Mouse (Mus musculus) limb, embryonic 14.5 days (tissue): Measurements from ENCODE around the gene Lrg1. TPM values are rescaled to one million over a fixed set of nuclear protein-coding genes. Genes with fewer than 3 reads are reported as not detected.
A peak's percentile ranks its signal among the peaks of the same experiment; 100 is the strongest.

Experiments used
- ATAC-seq: fragments of 200-750 bp; cut with Nextera tagmentation; 2 replicates; pipeline ENCODE4 v1.8.0; 2017; ENCODE audit warnings: low read depth, moderate number of reproducible peaks, moderate TSS enrichment; ENCODE audit not compliant: low FRiP score
- DNase-seq: peaks from one replicate; pipeline ENCODE4 v3.0.0-alpha.2; 2015; ENCODE audit warnings: low spot score
- H3K27ac ChIP-seq: fragments of 300-500 bp; sonication (generic); replicated peaks from 2 replicates; pipeline ENCODE4 v1.5.1; 2014; ENCODE audit warnings: low read depth, mild to moderate bottlenecking, low read length, moderate library complexity, mixed read lengths
- H3K27me3 ChIP-seq: fragments of 300-500 bp; sonication (generic); 2 replicates; pipeline ENCODE4 v1.6.1; 2014; ENCODE audit warnings: low read length, mixed read lengths; ENCODE audit not compliant: control insufficient read depth, insufficient read depth
- H3K36me3 ChIP-seq: fragments of 300-500 bp; sonication (generic); 2 replicates; pipeline ENCODE4 v1.6.1; 2014; ENCODE audit warnings: mild to moderate bottlenecking, low read length, moderate library complexity, mixed read lengths; ENCODE audit not compliant: control insufficient read depth, insufficient read depth
- H3K4me1 ChIP-seq: fragments of 300-500 bp; sonication (generic); 2 replicates; pipeline ENCODE4 v1.6.1; 2014; ENCODE audit warnings: antibody characterized with exemption, low read length, mixed read lengths; ENCODE audit not compliant: control insufficient read depth, insufficient read depth
- H3K4me2 ChIP-seq: fragments of 300-500 bp; sonication (generic); replicated peaks from 2 replicates; pipeline ENCODE4 v1.6.1; 2014; ENCODE audit warnings: low read depth, mild to moderate bottlenecking, low read length, moderate library complexity; ENCODE audit not compliant: severe bottlenecking
- H3K4me3 ChIP-seq: fragments of 300-500 bp; sonication (generic); replicated peaks from 2 replicates; pipeline ENCODE4 v1.5.1; 2014; ENCODE audit warnings: low read length
- H3K9ac ChIP-seq: fragments of 300-500 bp; sonication (generic); 2 replicates; pipeline ENCODE4 v1.6.1; 2014; ENCODE audit warnings: mild to moderate bottlenecking, low read depth, low read length, moderate library complexity; ENCODE audit not compliant: severe bottlenecking
- H3K9me3 ChIP-seq: fragments of 300-500 bp; sonication (generic); 2 replicates; pipeline ENCODE4 v1.6.1; 2016; ENCODE audit warnings: low read length; ENCODE audit not compliant: control insufficient read depth
- POLR2A ChIP-seq: fragments of 200-500 bp; IDR thresholded peaks from 2 replicates; pipeline ENCODE4 v1.8.0; 2012; ENCODE audit warnings: inconsistent platforms, mild to moderate bottlenecking, moderate library complexity, borderline replicate concordance; ENCODE audit not compliant: insufficient read depth, insufficient read length; ENCODE audit errors: extremely low read depth
- WGBS: fragments of 180-500 bp; shearing (Covaris S2); extraction: QIAGEN DNeasy Blood & Tissue Kit; methylation state at CpG from one replicate; pipeline ENCODE4 v1.1.7; 2014; 5-methylcytosine and 5-hydroxymethylcytosine counted together
- polyA plus RNA-seq, 2 experiments: library from polyadenylated mRNA; depleted of rRNA in 1 of 2; stranded (reverse) in 1 of 2; unstranded in 1 of 2; fragments of >200 nt; fragmentation: Nextera tagmentation in 1 of 2; extraction: Ambion mirVana in 1 of 2; gene quantifications; 2 replicates each; pipeline versions ENCODE4 v1.2.1 to v1.2.3; 2012 to 2014

Lrg1 gene
- polyA plus RNA-seq, 2 experiments = 0.29 to 0.43 TPM

DNA sequence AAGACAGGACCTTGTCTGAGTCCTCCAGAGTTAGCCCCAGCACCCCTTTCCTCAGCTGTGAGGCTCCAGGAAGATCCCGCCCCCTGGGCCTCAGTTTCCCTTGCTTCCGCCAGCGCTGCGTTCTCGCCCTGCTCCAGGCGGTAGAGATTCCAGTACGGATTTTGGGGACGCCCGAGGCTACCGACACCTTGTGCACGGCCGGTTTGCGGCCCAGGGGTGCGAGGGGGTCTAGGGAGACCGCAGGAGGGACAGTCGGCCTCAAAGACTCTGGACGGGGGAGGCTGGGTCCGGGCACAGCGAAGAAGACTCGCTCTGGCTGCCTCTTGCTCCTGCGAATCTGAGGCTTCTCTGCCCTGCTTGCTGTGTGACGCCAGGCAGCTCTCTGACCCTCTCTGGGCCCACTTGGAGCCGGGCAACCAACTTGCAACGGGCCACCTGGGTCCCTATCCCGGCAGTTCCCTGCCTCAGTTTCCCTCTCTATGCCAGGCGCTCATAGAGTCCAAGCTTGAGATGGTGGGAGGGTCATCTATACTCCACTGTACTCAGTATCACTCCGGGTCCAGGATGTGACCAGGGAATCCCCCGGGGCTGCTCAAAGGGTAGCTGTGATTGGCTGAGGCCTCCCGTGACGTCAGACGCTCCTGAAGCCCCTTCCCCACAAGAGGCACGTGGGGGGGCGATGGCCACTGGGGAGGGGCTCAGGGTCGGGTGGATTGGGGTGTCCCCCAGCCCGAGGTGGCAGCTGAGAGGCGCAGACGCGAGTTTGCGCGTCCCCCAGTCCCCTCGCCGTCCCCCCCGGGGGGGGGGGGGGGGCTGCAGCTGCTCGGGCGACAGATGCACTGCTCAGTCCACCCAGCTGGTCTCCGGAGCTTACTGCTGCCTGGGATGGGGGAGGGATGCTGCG lies 20.2 kb upstream of the Lrg1 start:
- peaks cover 13% of the 10 kb centered on the region; the same call in 1 of the 2 replicates for H3K4me1 ChIP-seq
- H3K9ac ChIP-seq = peak overlapping the region; percentile 31; the same call in 1 of the 2 replicates
- peaks cover 62% of the 10 kb centered on the region for H3K27me3 ChIP-seq
- no peak overlapping the region for H3K27ac ChIP-seq
- peak overlapping the region; percentile 52 for H3K4me2 ChIP-seq
- H3K9me3 ChIP-seq = no peaks in the 10 kb centered on the region
- no peak for TF ChIP-seq POLR2A
- ATAC-seq = peak; percentile 58
- H3K36me3 ChIP-seq = no peaks in the 10 kb centered on the region
- DNase-seq = no peak
- peak overlapping the region; percentile 33 for H3K4me3 ChIP-seq
- under 1% methylated on average over 37 of the region's 47 CpGs for WGBS

DNA sequence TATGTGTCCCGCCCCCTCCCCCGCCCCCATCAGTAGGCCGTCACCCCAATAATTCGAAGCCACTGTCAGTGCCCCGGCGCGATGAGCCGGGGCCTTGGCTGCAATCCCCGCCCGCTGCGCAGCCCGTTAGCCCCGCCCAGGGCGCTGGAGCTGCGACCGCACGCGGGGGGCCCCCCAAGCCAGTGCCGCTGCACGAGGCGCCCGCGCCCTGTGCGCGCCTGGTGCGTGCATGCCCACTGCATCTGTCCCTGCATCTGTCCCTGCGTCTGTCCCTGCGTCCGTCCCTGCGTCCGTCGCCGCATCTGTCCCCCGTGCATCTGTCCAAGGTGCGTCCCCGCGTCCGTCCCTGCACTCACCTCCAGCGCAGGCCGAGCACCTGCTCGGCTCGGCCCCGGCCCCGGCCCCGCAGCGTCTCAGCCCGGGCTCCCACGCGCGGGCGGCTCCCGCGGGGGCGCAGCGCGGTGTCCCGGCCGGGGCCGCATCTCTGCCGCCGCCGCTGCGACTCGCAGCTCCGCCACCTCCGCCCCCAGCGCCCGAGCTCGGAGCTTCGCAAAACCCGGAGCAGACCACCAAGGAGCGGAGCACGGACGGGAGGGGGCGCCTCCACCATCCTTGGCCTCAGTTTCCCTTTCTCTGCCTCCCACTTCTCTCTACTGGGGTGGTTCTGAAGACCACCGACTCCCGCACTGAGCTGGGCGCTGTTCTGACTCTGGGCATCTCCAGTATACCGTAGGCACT lies 18.2 kb upstream of the Lrg1 start, which contains the start of gene Sema6b:
TSS of gene Sema6b (minus strand) at position 486 of the 738 bp plus-strand sequence.
- no peak within 1 kb of the TSS for H3K27ac ChIP-seq
- no peak for TF ChIP-seq POLR2A
- H3K27me3 ChIP-seq = peaks cover 52% of the 10 kb centered on the region
- H3K4me2 ChIP-seq = peak within 1 kb of the TSS; percentile 98
- H3K36me3 ChIP-seq = no peaks in the 10 kb centered on the region
- no peak for DNase-seq
- peaks cover 13% of the 10 kb centered on the region; the same call in 1 of the 2 replicates for H3K4me1 ChIP-seq
- H3K4me3 ChIP-seq = peak within 1 kb of the TSS; percentile 72
- WGBS = 2% methylated on average over 58 of the region's 79 CpGs
- no peaks in the 10 kb centered on the region for H3K9me3 ChIP-seq
- peak; percentile 39 for ATAC-seq
- peak within 1 kb of the TSS; percentile 66 for H3K9ac ChIP-seq

GRCm38 (mm10) chr17:56139355-56139754 lies 17.6 kb upstream of the Lrg1 start:
- WGBS = 6% methylated on average over 8 of the region's 21 CpGs
- peaks cover 52% of the 10 kb centered on the region for H3K27me3 ChIP-seq
- ATAC-seq (no peak), DNase-seq (no peak)
- peak overlapping the region; percentile 72 for H3K4me3 ChIP-seq
- H3K9ac ChIP-seq = peak overlapping the region; percentile 66
- no peak overlapping the region for H3K27ac ChIP-seq
- peaks cover 15% of the 10 kb centered on the region; the same call in 1 of the 2 replicates for H3K4me1 ChIP-seq
- no peaks in the 10 kb centered on the region for H3K36me3 ChIP-seq
- peak overlapping the region; percentile 98 for H3K4me2 ChIP-seq
- no peak for TF ChIP-seq POLR2A
- H3K9me3 ChIP-seq = no peaks in the 10 kb centered on the region

DNA sequence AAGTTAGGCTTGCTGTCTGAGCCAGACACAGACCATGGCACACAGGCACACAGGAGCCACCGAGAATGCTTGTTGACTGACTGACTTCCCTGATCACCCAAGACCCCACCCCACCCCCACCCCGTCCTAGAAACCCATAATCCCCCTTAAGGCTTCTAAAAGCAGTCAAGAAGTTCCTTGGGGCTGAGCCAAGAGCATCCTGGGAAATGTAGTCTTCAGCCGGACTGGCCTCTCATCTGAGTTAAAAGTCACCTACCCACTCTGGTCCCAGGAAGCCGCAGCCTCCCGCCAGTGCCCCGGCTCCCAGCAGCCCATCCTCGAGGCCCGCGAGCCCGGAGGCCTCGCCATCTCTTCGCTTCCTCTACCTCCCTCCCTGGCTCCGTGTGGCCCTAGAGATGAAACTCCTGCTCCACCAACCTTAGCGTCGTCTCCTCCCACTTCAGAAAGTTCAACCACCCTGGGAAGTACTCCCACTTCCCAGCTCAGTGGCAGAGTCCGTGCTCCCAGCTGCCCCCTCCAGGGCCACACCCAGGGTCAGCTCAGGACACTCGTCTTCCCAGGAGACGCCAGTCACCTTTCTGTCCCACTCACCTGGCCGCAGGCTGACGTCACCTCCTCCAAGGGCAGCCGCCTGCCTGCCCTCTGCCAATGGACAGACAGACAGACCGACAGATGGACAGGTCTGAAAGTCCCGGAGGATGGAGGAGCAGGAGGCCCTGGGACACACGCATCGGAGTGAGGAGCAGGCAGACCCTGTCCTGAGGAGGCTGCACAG lies 16.2 kb upstream of the Lrg1 start:
- Histone ChIP-seq H3K36me3 (no peaks in the 10 kb centered on the region), H3K27ac (no peak overlapping the region), H3K9ac (no peak overlapping the region), H3K4me3 (no peak overlapping the region), H3K27me3 (peaks cover 51% of the 10 kb centered on the region), H3K4me1 (peaks cover 21% of the 10 kb centered on the region; the same call in 1 of the 2 replicates), H3K4me2 (peak overlapping the region; percentile 18), H3K9me3 (no peaks in the 10 kb centered on the region)
- no peak for DNase-seq
- ATAC-seq = no peak
- no peak for TF ChIP-seq POLR2A
- 15% methylated on average over 25 of the region's 25 CpGs for WGBS

- Histone ChIP-seq H3K4me3 (no peak overlapping the region), H3K4me2 (no peak overlapping the region), H3K4me1 (peaks cover 12% of the 10 kb centered on the region; the same call in 1 of the 2 replicates), H3K9ac (no peak overlapping the region), H3K36me3 (no peaks in the 10 kb centered on the region), H3K27ac (no peak overlapping the region), H3K9me3 (no peaks in the 10 kb centered on the region), H3K27me3 (peaks cover 36% of the 10 kb centered on the region)
- WGBS = 97% methylated on average over 7 of the region's 7 CpGs
- ATAC-seq (no peak), DNase-seq (no peak)
- TF ChIP-seq POLR2A = no peak
Measured at GRCm38 (mm10) chr17:56136558-56136957, 14.8 kb upstream of the Lrg1 start.
